Mouse (Mus musculus): ENCODE results near the gene Rprd2. TPM values are rescaled to one million over a fixed set of nuclear protein-coding genes. Genes with fewer than 3 reads are reported as not detected.

Rprd2 gene
- total RNA-seq, 2 experiments from 2014 or later, result 32.4 to 35.2 TPM

DNA sequence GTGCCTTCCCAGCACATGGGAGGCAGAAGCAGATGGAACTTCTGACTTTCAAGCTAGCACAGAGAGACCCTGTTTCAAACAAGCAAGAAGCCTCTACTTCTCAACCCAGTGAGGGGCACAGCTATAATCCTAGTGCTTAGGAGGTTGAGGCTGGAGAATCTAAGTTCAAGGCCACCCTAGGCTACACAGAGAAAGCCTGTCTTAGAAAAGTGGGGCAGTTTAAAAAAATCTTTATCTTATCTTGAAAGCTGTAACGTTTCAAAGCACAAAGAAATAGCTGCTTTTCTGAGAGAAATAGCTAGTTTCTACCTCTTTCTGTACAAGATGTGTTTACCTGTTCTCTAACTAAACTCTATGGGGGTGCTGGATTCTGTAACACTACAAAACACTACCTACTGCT lies 12.0 kb downstream of the Rprd2 start:
- no peak overlapping the region for H3K4me3 ChIP-seq
- no peak overlapping the region for H3K27ac ChIP-seq
- no peak for DNase-seq
- intact Hi-C loops (cut with DNase I), result no loop called here
- no peak for TF ChIP-seq CTCF (IDR thresholded peaks at IDR 0.05)

DNA sequence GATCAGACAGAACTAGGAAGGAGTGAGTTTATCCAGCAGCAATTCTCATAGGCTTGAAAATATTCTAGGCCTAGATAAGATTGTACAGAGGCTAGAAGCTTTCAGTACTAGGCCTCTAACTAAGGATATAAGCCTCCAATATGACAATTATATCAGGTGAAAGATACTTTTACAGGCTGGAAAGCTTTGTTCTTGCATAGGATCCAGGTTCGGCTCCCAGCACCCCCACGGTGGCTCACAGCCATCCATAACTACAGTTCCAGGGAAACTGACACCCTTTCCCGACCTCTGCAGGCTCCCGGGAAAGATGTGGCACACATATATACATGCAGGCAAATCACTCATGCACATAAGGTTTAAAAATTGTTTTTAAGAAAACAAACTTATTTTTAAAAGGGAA lies 14.8 kb downstream of the Rprd2 start:
- no peak for TF ChIP-seq CTCF (IDR thresholded peaks at IDR 0.05)
- H3K27ac ChIP-seq, result no peak overlapping the region
- intact Hi-C loops (cut with DNase I), result no loop called here
- H3K4me3 ChIP-seq, result no peak overlapping the region
- DNase-seq, result no peak

DNA sequence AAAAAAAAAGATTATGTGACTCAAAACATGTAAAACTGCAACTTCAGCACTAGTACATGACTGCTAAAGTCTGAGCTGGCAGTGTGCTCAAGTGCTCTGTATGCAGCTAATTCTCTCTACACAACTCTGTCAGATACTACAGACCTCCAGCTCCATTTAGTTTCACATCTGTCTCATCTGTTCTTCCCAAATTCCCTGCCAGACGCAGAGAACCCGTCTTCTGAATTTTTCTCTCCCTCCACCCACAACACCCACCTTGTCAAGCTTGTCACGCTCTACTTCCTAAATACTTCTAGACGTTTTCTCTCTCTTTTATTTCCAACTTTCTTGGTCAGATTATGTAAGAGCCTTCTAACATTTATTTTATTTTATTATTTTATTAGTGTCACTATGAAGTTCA lies 19.9 kb downstream of the Rprd2 start:
- no peak for DNase-seq
- intact Hi-C loops (cut with DNase I), result no loop called here
- TF ChIP-seq CTCF (IDR thresholded peaks at IDR 0.05), result no peak
- Histone ChIP-seq H3K27ac (peak overlapping the region; percentile 17; the same call in 1 of the 2 replicates), H3K4me3 (no peak overlapping the region)

DNA sequence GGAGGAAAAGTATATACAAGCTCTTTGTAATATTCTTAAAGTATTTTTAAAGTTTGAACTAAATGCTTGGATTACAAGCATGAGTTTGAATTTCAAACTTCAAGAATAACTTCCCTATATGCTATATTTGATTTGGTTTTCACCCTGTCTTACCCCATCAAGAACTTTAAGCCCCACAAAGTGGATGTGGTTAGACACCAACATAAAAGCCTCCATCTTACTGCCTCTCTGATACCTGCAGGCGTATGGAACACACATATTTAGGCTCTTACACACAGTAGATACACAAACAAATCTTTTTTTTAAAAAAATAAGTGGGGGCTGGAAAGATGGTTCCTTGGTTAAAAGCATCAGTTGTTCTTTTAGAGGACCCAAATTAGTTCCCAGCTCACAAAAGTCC lies 24.4 kb downstream of the Rprd2 start:
- TF ChIP-seq CTCF (IDR thresholded peaks at IDR 0.05), result no peak
- no peak for DNase-seq
- Histone ChIP-seq H3K27ac (no peak overlapping the region), H3K4me3 (no peak overlapping the region)
- intact Hi-C loops (cut with DNase I), result no loop called here

DNA sequence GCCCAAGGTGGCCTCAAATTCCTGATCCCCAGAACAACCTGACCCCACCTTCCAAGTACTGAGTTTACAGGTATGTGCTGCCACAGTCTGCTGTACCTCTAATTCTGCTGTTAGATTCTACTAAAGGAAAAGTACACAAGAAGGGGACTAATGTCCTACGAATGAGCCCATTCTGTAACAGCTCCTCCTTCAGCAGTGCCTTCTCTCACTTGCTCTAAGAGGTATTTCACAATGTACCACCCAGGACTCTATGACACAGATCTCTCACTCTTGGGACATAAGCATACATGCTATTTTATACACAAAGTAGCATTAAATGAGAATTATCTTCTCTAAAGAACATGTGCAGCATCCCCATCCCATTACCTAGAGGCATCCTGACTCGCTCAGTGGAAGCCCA lies 25.0 kb downstream of the Rprd2 start:
- Histone ChIP-seq H3K4me3 (no peak overlapping the region), H3K27ac (no peak overlapping the region)
- no peak for TF ChIP-seq CTCF (IDR thresholded peaks at IDR 0.05)
- DNase-seq, result no peak
- intact Hi-C loops (cut with DNase I), result no loop called here

DNA sequence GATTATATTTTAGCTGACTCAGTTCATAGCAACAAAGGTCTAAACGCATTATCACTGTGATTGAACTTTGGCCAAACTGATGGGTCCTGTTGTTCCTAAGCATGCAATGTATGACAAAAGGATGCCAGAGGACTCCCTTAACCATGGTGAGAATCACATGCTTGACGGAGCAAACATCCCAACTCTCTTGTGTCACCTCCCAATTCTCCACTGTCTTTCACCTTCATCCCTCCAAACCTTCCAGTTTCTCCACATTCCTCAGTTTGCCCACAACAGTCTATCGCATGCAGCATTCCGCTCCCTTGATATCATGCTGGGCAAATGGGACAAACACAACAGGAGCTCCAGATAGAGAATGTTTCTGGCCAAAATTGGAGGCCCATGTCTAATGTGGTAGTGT lies 33.2 kb downstream of the Rprd2 start:
- Histone ChIP-seq H3K4me3 (no peak overlapping the region), H3K27ac (no peak overlapping the region)
- no peak for TF ChIP-seq CTCF (IDR thresholded peaks at IDR 0.05)
- intact Hi-C loops (cut with DNase I), result no loop called here
- DNase-seq, result no peak

DNA sequence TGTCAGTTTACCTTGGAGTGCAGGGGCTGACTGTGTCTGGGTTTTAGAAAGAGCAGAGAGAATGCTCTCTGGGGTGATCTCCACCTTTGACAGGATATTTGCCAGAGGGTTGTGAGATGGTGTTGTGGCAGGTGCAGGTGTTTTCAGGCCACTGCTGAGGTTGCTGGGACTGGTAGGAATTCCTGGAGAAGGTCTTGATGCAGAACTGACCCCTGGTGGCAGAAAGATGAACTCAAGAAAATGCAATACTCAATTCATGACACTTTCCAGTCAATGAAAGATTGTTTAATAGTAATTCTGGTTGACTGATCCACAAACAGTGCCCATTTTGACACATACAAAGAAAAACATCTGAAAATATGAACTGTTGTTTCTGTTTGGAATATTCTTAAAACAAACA lies 46.7 kb downstream of the Rprd2 start:
- Histone ChIP-seq H3K4me3 (no peak overlapping the region), H3K27ac (no peak overlapping the region)
- intact Hi-C loops (cut with DNase I), result loop anchor here (1.0 to 5.0 kb wide), 3 partner anchors 60 to 255 kb away; no protein-coding TSS in a partner anchor
- DNase-seq, result no peak
- peak; percentile 67 for TF ChIP-seq CTCF (IDR thresholded peaks at IDR 0.05)

DNA sequence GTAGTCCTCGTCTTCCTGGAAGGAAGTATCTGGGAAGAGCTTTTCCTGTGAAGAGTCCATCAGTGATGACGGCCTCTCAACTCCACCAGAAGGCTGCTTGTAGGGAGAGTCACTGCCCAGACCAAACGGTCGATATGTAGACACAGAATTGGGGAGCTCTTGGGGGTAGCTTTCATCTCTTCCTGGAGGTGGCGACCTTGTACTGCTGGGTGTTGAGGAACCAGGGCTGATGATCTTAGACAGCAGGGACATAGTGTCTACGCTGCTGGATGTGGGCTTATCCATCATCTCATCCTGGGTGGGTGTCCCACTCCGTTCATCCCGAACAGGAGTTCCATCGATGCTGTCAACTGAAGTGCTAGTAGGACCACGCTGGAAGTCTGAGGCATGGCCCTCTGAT lies 53.1 kb downstream of the Rprd2 start:
- DNase-seq, result no peak
- Histone ChIP-seq H3K4me3 (no peak overlapping the region), H3K27ac (no peak overlapping the region)
- peak; percentile 33 for TF ChIP-seq CTCF (IDR thresholded peaks at IDR 0.05)
- intact Hi-C loops (cut with DNase I), result no loop called here

DNA sequence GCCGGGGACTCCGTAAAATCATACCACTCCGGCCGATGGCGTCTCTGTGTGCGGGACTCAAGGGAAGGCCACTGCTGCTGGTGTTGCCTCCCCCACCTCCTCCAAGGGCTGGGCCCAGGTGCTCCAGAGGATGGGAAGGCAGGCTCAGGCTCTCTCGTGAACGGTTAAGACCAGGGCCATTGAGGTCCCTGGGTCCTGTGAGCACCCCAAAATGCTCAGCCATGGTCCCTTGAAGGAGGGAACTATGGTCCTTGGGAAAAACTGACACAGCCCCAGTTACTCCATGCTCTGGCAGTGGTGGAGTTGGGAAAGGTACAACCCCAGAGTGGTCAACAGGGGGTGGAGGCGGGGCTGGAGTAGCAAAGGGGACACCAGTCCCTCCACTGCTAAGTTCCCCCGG lies 54.9 kb downstream of the Rprd2 start:
- TF ChIP-seq CTCF (IDR thresholded peaks at IDR 0.05), result no peak
- no peak overlapping the region for H3K27ac ChIP-seq
- intact Hi-C loops (cut with DNase I), result no loop called here
- H3K4me3 ChIP-seq, result no peak overlapping the region
- DNase-seq, result no peak

DNA sequence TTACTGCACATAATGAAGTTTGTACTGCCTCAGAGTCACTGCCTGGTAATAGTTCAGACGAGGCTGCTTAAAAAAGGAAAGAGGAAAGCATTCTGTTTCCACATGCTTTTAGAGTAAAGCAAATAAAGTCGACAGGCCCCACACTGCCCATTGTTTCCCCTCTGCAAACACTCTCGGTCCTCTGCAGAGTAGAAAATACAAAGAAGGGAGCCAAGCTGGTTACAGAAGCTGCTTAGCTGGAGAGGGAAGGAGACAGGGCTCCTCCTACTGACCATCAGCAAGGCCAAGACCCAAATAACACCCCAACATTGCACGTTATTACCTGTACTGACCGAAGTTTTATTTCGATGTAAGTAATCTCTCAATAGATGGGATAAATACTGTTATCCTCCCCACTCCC lies 55.7 kb downstream of the Rprd2 start:
- no peak for DNase-seq
- Histone ChIP-seq H3K4me3 (no peak overlapping the region), H3K27ac (no peak overlapping the region)
- intact Hi-C loops (cut with DNase I), result no loop called here
- no peak for TF ChIP-seq CTCF (IDR thresholded peaks at IDR 0.05)

DNA sequence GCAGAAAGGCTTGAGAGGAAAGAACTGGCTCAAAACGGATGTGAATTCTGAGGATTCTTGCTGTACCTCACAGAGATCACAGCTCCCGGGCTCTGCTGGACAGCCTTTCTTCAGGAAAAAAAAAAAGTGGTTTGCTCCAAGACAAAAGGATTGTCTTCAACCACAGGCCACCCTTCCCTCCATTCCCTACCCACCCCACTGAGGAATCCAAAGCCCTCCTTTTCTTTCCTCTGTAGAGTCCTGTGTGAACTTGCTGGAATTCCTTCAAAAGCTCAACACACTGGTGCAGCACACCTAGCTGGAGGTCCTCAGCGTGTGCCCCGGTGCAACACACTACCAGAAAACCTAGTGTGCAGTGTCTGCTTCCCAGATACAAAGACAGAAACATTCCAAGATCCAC lies 56.9 kb downstream of the Rprd2 start:
- intact Hi-C loops (cut with DNase I), result no loop called here
- H3K27ac ChIP-seq, result no peak overlapping the region
- DNase-seq, result no peak
- TF ChIP-seq CTCF (IDR thresholded peaks at IDR 0.05), result no peak
- H3K4me3 ChIP-seq, result no peak overlapping the region

DNA sequence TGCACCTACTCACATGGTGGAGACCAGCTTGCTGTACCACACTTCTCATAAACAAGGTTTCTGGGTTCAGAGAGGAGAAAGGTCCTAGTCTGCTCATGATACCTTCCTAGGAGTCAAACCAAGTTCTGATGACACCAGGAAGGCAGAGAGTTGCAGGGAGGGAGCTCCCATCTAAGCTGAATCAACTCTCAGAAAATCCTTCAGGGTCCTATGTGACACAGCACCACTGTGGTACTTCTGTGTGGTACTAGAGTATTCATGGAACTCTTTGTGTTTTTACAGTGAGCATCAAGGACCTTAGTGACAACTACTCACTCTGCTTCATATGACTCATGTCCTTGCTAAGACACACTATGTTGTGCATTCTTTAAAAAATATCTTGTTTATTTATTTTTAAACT lies 58.0 kb downstream of the Rprd2 start:
- intact Hi-C loops (cut with DNase I), result no loop called here
- no peak overlapping the region for H3K27ac ChIP-seq
- no peak for TF ChIP-seq CTCF (IDR thresholded peaks at IDR 0.05)
- DNase-seq, result no peak
- no peak overlapping the region for H3K4me3 ChIP-seq

DNA sequence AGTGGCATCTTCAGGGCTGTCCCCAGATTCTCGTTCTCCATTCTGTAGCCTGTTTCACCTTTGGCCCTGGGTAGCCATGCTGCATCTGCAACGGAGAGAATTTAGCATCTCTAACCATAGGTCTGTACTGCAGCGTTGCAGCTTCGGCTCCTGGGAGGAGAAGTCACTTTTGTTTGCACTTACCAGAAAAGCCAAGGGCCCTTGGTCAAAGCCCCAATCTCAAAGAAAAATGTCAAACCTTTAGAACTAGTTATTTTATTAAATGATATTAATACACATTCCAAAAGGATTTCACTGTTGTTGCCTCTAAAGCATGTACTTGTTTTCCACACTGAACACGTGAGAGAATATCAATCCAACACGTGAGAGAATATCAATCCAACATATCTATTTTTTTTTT lies 58.6 kb downstream of the Rprd2 start, which contains the start of gene Tars2:
Tars2 (minus strand) TSS at position 101 of the 400 bp plus-strand sequence.
- Histone ChIP-seq H3K27ac (no peak within 1 kb of the TSS), H3K4me3 (no peak within 1 kb of the TSS)
- DNase-seq, result no peak
- TF ChIP-seq CTCF (IDR thresholded peaks at IDR 0.05), result no peak
- intact Hi-C loops (cut with DNase I), result no loop called here

DNA sequence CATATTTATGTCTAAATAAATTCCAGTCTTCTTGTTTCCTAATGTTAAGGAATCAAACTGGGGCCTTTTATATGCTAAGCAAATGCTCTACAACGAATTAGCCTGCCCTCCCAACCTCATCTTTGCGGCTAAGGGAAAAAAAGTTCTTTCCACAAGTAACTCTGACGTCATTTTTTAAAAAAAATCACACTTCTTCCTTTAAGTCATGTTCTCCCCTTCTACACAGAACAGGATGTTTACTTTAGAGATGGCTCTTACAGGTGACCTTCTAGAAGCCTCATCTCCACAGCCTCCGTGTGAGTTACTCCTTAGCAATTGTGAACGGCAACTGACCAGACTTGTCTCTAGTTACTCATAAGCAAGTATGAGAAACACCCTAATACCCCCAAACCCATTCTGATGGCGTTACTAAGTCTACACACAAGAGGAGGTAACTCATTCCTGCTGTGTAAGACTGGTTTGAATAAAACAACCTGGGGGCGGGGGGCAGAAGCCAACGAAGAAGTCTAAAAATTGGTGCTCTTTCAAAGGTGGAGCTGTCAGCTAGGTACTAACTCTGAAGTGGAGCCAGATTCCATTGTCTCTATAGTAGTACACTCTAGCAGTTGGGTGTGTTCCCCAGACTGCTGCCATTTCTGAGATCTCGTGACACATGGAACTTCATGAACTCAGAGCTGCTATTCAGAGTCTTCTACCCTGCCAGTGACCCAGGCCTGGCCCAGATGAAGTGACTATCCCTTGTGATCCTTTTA lies 60.0 kb downstream of the Rprd2 start:
- Histone ChIP-seq H3K27ac (no peak overlapping the region), H3K4me3 (no peak overlapping the region)
- intact Hi-C loops (cut with DNase I), result no loop called here
- TF ChIP-seq CTCF (IDR thresholded peaks at IDR 0.05), result no peak
- no peak for DNase-seq
